Mouse (Mus musculus): ENCODE data around the gene Orm3. TPM values are rescaled to one million over a fixed set of nuclear protein-coding genes. Genes with fewer than 3 reads are reported as not detected.

Gene Orm3
- polyA plus RNA-seq, 1 experiment from 2014 or later, result not detected

GRCm38 (mm10) chr4:63405683-63406082 lies 49.7 kb downstream of the Orm3 start:
- Histone ChIP-seq H3K4me1 (peaks cover 58% of the 10 kb centered on the region), H3K27me3 (replicated peaks) (no peaks in the 10 kb centered on the region), H3K9me3 (no peaks in the 10 kb centered on the region), H3K9ac (no peak overlapping the region), H3K36me3 (no peaks in the 10 kb centered on the region), H3K4me3 (replicated peaks) (no peak overlapping the region), H3K4me2 (no peak overlapping the region), H3K27ac (no peak overlapping the region)
- 53% methylated on average over 4 of the region's 4 CpGs for WGBS
- ATAC-seq (ENCODE audit: insufficient read depth, low FRiP score, low read depth), result no peak

- Histone ChIP-seq H3K27ac (peak overlapping the region; percentile 48; the same call in 1 of the 2 replicates), H3K9ac (no peak overlapping the region), H3K4me2 (peak overlapping the region; percentile 33; the same call in 1 of the 2 replicates), H3K4me3 (replicated peaks) (no peak overlapping the region), H3K36me3 (no peaks in the 10 kb centered on the region), H3K9me3 (no peaks in the 10 kb centered on the region), H3K4me1 (peaks cover 42% of the 10 kb centered on the region), H3K27me3 (replicated peaks) (no peaks in the 10 kb centered on the region)
- WGBS, result 38% methylated on average over 7 of the region's 7 CpGs
- ATAC-seq (ENCODE audit: insufficient read depth, low FRiP score, low read depth), result no peak
Measured at GRCm38 (mm10) chr4:63408247-63408646, 52.3 kb downstream of the Orm3 start.

GRCm38 (mm10) chr4:63408649-63409048 lies 52.7 kb downstream of the Orm3 start:
- Histone ChIP-seq H3K9me3 (no peaks in the 10 kb centered on the region), H3K9ac (no peak overlapping the region), H3K27me3 (replicated peaks) (no peaks in the 10 kb centered on the region), H3K4me2 (peak overlapping the region; percentile 99), H3K4me3 (replicated peaks) (peak overlapping the region; percentile 61; the same call in 1 of the 2 replicates), H3K36me3 (no peaks in the 10 kb centered on the region), H3K27ac (peak overlapping the region; percentile 63), H3K4me1 (peaks cover 38% of the 10 kb centered on the region)
- peak; percentile 32 for ATAC-seq (ENCODE audit: insufficient read depth, low FRiP score, low read depth)
- WGBS, result 12% methylated on average over 8 of the region's 8 CpGs

Other genes starting within 250 kb of the Orm3 start
- 156 and 167 TPM in 2 replicates for gene Ambp, start 201.4 kb upstream of the Orm3 start, polyA plus RNA-seq (2015; fragmentation: Nextera tagmentation; extraction: Ambion mirVana)
- 31.6 and 39.0 TPM in 2 replicates for gene Kif12, start 184.0 kb upstream of the Orm3 start, polyA plus RNA-seq (2015; fragmentation: Nextera tagmentation; extraction: Ambion mirVana)
- gene Col27a1, start 142.2 kb upstream of the Orm3 start, polyA plus RNA-seq (2015; fragmentation: Nextera tagmentation; extraction: Ambion mirVana), result 17.4 and 18.6 TPM in 2 replicates
- gene Orm1, start 11.6 kb upstream of the Orm3 start, polyA plus RNA-seq (2015; fragmentation: Nextera tagmentation; extraction: Ambion mirVana), result 0.18 TPM in 1 of 2 replicates, not detected in the other
- not detected in 2 replicates for gene Orm2, start 6.3 kb downstream of the Orm3 start, polyA plus RNA-seq (2015; fragmentation: Nextera tagmentation; extraction: Ambion mirVana)
- 6.7 and 7.0 TPM in 2 replicates for gene Akna, start 47.2 kb downstream of the Orm3 start, polyA plus RNA-seq (2015; fragmentation: Nextera tagmentation; extraction: Ambion mirVana)
- gene Whrn, start 139.8 kb downstream of the Orm3 start, polyA plus RNA-seq (2015; fragmentation: Nextera tagmentation; extraction: Ambion mirVana), result 4.1 and 4.3 TPM in 2 replicates
- gene Atp6v1g1, start 188.6 kb downstream of the Orm3 start, polyA plus RNA-seq (2015; fragmentation: Nextera tagmentation; extraction: Ambion mirVana), result 248 and 268 TPM in 2 replicates
- gene Tmem268, start 202.6 kb downstream of the Orm3 start, polyA plus RNA-seq (2015; fragmentation: Nextera tagmentation; extraction: Ambion mirVana), result 8.2 and 8.3 TPM in 2 replicates
- not detected in 2 replicates for gene Gm11213, start 249.1 kb downstream of the Orm3 start, polyA plus RNA-seq (2015; fragmentation: Nextera tagmentation; extraction: Ambion mirVana)